Mouse (Mus musculus): Measurements from ENCODE around the gene Cerk. TPM values are rescaled to one million over a fixed set of nuclear protein-coding genes. Genes with fewer than 3 reads are reported as not detected.

The Cerk gene
- polyA plus RNA-seq, 1 experiment from 2014 or later = 16.1 TPM

DNA sequence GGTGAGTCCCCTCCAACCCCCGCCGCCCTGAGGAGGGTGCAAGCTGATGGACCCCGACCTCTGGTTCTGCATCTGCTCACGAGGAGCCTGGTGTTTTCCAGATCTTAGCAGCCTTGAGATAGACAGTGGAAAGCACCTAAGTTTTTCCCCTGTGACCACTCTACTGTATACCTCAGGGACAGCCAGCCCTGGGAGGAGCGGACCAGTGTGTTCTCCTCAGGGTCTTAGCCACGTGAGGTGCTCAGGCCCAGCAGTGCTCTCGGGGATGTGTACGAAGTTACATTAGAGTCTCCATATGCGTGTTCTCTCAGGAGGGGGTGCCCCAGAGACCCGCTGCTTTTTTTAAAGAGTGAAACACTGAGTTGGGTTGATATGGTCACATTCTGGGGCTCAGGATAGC, 55.3 kb downstream of the Cerk start:
- H3K4me1 ChIP-seq (ENCODE audit: control insufficient read depth, insufficient read depth, low read length) = no peaks in the 10 kb centered on the region
- H3K36me3 ChIP-seq (ENCODE audit: control insufficient read depth, insufficient read depth, low read length) = peaks cover 72% of the 10 kb centered on the region
- H3K9ac ChIP-seq (ENCODE audit: low read depth, low read length) = no peak overlapping the region
- H3K27me3 ChIP-seq (replicated peaks; ENCODE audit: control insufficient read depth, insufficient read depth, low read length) = no peaks in the 10 kb centered on the region
- WGBS = 91% methylated on average over 10 of the region's 10 CpGs
- H3K9me3 ChIP-seq (ENCODE audit: control insufficient read depth, low read length) = no peaks in the 10 kb centered on the region
- H3K4me2 ChIP-seq (ENCODE audit: low read depth, low read length) = no peak overlapping the region
- no peak overlapping the region for H3K27ac ChIP-seq (replicated peaks; ENCODE audit: low read depth, low read length)
- DNase-seq (ENCODE audit: low spot score) (no peak), ATAC-seq (ENCODE audit: low read depth) (no peak)
- no peak overlapping the region for H3K4me3 ChIP-seq (ENCODE audit: low read depth, low read length)

DNA sequence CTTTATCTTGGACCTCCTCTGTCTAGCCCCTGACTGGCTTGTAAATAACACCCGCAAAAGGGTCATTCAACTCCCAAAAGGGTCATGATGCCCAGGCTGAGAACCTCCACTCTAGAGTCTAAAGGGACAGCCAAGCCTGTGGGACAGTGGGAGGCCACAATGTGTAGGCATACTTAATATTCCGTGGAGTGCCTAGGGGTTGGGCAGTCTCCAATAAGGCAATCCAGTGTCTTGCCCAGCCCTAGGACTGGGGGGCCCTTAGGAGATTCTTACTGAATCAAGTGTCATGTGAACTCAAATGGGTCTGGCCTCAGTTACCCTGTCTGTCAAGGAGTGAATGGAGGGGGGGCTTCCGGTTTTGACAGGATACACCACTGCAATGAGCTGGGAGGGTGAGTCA, 56.9 kb downstream of the Cerk start:
- H3K36me3 ChIP-seq (ENCODE audit: control insufficient read depth, insufficient read depth, low read length) = peaks cover 73% of the 10 kb centered on the region
- no peak overlapping the region for H3K4me3 ChIP-seq (ENCODE audit: low read depth, low read length)
- WGBS = 90% methylated on average over 3 of the region's 3 CpGs

DNA sequence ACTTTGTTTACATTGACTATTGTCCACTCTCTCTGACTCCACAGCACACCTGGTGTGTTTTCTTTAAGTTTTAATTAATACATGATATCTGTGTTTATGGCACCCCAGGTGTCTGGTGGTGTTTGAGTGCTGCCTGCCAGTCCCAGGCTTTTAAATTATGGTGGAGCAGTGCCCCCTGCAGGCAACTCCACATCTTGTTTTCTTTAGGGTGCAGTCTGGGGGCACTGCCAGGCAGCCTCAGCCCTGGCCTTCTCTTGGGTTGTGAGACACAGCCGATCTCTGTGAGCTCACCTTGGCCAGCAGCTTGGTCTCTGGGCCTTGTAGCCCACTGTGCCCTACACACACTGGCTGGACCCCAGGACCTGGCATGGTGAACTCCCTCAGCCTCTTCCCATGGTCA, 61.6 kb downstream of the Cerk start:
- WGBS = 45% methylated on average over 1 of the region's 1 CpGs
- no peaks in the 10 kb centered on the region for H3K9me3 ChIP-seq (ENCODE audit: control insufficient read depth, low read length)
- no peak overlapping the region for H3K4me3 ChIP-seq (ENCODE audit: low read depth, low read length)
- no peak overlapping the region for H3K9ac ChIP-seq (ENCODE audit: low read depth, low read length)
- ATAC-seq (ENCODE audit: low read depth) (peak; percentile 70), DNase-seq (ENCODE audit: low spot score) (peak; percentile 64)
- no peak overlapping the region for H3K27ac ChIP-seq (replicated peaks; ENCODE audit: low read depth, low read length)
- H3K4me2 ChIP-seq (ENCODE audit: low read depth, low read length) = no peak overlapping the region
- no peaks in the 10 kb centered on the region for H3K4me1 ChIP-seq (ENCODE audit: control insufficient read depth, insufficient read depth, low read length)
- no peaks in the 10 kb centered on the region for H3K27me3 ChIP-seq (replicated peaks; ENCODE audit: control insufficient read depth, insufficient read depth, low read length)
- peaks cover 67% of the 10 kb centered on the region for H3K36me3 ChIP-seq (ENCODE audit: control insufficient read depth, insufficient read depth, low read length)

More for the DNA sequence above, 56.9 kb downstream of the Cerk start:
- Histone ChIP-seq H3K4me1 (ENCODE audit: control insufficient read depth, insufficient read depth, low read length) (no peaks in the 10 kb centered on the region), H3K27me3 (replicated peaks; ENCODE audit: control insufficient read depth, insufficient read depth, low read length) (no peaks in the 10 kb centered on the region), H3K4me2 (ENCODE audit: low read depth, low read length) (no peak overlapping the region), H3K27ac (replicated peaks; ENCODE audit: low read depth, low read length) (no peak overlapping the region), H3K9ac (ENCODE audit: low read depth, low read length) (no peak overlapping the region), H3K9me3 (ENCODE audit: control insufficient read depth, low read length) (no peaks in the 10 kb centered on the region)
- no peak for ATAC-seq (ENCODE audit: low read depth)
- DNase-seq (ENCODE audit: low spot score) = no peak

DNA sequence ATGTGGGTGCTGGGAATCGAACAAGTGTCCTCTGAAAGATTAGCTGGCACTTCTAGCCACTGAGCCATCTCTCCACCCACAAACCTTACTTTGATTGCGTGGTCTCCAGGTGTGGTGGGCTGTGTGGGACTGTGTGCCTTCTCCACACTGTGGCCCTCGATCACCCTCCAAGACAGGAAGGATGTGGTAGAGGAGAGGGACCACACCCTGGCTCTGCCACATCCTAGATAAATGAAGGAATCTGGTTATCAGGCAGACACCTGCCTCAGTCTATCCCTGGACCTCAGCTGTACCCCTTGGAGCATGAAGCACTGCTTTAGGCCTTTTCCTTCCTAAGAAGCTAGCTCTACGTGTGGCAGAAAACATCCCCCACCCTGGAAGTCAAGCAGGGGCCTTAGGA, 62.5 kb downstream of the Cerk start:
- H3K27me3 ChIP-seq (replicated peaks; ENCODE audit: control insufficient read depth, insufficient read depth, low read length) = no peaks in the 10 kb centered on the region
- no peaks in the 10 kb centered on the region for H3K9me3 ChIP-seq (ENCODE audit: control insufficient read depth, low read length)
- no peaks in the 10 kb centered on the region for H3K4me1 ChIP-seq (ENCODE audit: control insufficient read depth, insufficient read depth, low read length)
- H3K4me3 ChIP-seq (ENCODE audit: low read depth, low read length) = no peak overlapping the region
- H3K36me3 ChIP-seq (ENCODE audit: control insufficient read depth, insufficient read depth, low read length) = peaks cover 59% of the 10 kb centered on the region
- H3K9ac ChIP-seq (ENCODE audit: low read depth, low read length) = no peak overlapping the region
- no peak for ATAC-seq (ENCODE audit: low read depth)
- DNase-seq (ENCODE audit: low spot score) = no peak
- H3K4me2 ChIP-seq (ENCODE audit: low read depth, low read length) = no peak overlapping the region
- 85% methylated on average over 4 of the region's 4 CpGs for whole genome bisulfite sequencing
- no peak overlapping the region for H3K27ac ChIP-seq (replicated peaks; ENCODE audit: low read depth, low read length)

DNA sequence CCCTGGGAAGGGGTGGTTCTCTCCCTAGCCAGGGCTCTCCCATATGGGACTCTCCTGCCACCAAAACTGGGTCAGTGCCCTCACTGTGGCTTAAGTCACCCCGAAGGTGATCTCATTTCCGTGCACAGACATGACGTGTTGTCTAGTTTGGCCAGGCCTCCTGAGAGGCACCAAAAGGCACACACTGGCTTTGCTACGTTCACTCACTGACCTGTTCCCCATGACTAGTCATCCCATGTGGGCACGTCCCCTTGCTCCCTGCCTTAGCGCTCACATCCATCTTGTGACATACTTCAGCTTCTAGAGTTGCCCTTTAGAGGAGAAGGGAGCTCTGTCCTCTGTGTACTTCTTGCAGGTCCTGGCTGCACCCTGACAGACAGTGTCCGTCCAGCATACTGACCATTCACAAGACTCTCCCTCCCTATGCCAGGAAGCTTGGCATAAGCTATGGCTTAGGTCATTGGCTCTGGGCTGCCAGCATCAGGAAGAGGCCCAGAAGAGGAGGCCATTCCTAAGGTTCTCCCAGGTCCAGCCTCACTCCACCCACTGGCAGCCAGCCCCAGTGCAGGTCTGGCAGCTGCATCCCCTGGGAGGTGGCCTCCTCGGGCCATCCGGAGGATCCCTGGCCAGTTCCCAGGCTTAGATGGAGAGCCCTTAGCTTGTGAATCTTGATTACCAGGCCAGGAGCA, 63.5 kb downstream of the Cerk start:
- Histone ChIP-seq H3K36me3 (ENCODE audit: control insufficient read depth, insufficient read depth, low read length) (peaks cover 50% of the 10 kb centered on the region), H3K27me3 (replicated peaks; ENCODE audit: control insufficient read depth, insufficient read depth, low read length) (no peaks in the 10 kb centered on the region), H3K4me3 (ENCODE audit: low read depth, low read length) (no peak overlapping the region), H3K27ac (replicated peaks; ENCODE audit: low read depth, low read length) (no peak overlapping the region), H3K4me1 (ENCODE audit: control insufficient read depth, insufficient read depth, low read length) (no peaks in the 10 kb centered on the region), H3K9ac (ENCODE audit: low read depth, low read length) (no peak overlapping the region), H3K4me2 (ENCODE audit: low read depth, low read length) (no peak overlapping the region), H3K9me3 (ENCODE audit: control insufficient read depth, low read length) (no peaks in the 10 kb centered on the region)
- 94% methylated on average over 9 of the region's 9 CpGs for WGBS
- DNase-seq (ENCODE audit: low spot score) (no peak), ATAC-seq (ENCODE audit: low read depth) (no peak)

DNA sequence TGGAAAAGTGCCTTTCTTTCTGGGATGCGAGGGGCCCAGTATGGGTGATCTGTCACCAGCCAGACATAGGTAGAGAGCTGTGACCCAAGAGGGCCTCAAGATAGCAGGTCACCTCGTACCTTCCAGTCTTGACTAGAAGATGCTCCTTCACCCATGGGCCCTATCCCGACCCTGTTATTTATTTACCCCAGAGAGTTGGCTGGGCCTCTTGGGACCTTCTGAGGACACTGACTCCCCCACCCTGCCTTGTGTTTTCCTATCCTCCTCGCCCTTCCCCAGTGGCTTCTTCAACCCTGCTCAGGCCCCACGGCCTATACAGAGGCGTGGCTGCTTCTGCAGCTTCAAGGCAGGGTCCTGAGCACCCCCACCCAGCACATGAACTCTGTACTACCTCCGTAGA, 66.8 kb downstream of the Cerk start:
- H3K4me1 ChIP-seq (ENCODE audit: control insufficient read depth, insufficient read depth, low read length) = no peaks in the 10 kb centered on the region
- no peaks in the 10 kb centered on the region for H3K9me3 ChIP-seq (ENCODE audit: control insufficient read depth, low read length)
- H3K27me3 ChIP-seq (replicated peaks; ENCODE audit: control insufficient read depth, insufficient read depth, low read length) = no peaks in the 10 kb centered on the region
- H3K4me2 ChIP-seq (ENCODE audit: low read depth, low read length) = no peak overlapping the region
- no peak for ATAC-seq (ENCODE audit: low read depth)
- H3K36me3 ChIP-seq (ENCODE audit: control insufficient read depth, insufficient read depth, low read length) = peaks cover 38% of the 10 kb centered on the region
- no peak overlapping the region for H3K27ac ChIP-seq (replicated peaks; ENCODE audit: low read depth, low read length)
- no peak overlapping the region for H3K9ac ChIP-seq (ENCODE audit: low read depth, low read length)
- H3K4me3 ChIP-seq (ENCODE audit: low read depth, low read length) = no peak overlapping the region
- 93% methylated on average over 6 of the region's 7 CpGs for WGBS
- no peak for DNase-seq (ENCODE audit: low spot score)

DNA sequence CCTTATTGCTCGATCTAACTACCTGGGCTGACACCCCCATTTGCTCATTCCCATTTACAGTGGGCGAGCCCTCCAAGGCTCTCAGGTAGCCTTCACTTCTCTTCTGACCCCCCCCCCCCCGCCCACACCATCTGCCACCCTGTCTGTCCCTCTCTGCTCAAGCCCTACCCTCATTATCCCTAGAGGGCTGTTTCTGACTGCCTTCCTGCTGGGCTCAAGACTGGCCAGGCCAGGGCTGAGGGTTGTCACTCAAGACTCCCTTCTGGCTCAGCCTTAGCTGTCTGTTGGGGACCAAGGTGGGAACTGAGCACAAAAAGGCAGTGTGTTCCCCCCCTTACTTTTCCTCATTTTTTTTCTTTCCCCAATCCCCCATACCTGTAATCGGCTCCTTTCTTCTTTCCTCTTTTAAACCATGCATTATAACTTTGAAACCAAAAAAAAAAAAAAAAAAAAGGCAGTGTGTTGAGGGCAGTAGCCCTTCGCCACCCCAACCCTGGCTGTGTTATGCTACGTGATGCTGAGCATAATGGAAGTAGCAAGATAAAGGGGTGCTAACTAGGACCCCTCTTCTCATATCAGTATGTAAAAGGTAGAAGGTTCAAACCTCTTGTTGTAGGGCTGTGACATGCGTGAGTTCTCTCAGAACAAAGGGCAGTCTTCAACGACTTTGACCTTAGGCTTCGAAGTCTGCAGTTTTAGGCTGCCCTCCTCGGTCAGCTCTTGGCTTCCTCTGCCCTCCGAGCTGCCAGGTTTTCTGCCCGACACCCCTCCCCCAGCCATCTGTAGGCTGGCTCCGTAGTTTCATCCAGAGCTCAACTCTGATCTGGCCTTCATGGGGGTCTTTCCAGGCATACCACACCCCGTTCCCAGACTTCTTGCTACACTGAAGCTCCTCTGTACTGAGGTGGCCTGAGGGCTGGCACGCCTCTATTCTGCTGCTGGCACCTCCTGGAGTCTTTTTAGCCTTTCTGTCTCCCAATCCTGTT, 68.5 kb downstream of the Cerk start:
- no peak for DNase-seq (ENCODE audit: low spot score)
- Histone ChIP-seq H3K9ac (ENCODE audit: low read depth, low read length) (no peak overlapping the region), H3K27ac (replicated peaks; ENCODE audit: low read depth, low read length) (no peak overlapping the region), H3K9me3 (ENCODE audit: control insufficient read depth, low read length) (no peaks in the 10 kb centered on the region), H3K27me3 (replicated peaks; ENCODE audit: control insufficient read depth, insufficient read depth, low read length) (no peaks in the 10 kb centered on the region), H3K4me1 (ENCODE audit: control insufficient read depth, insufficient read depth, low read length) (peaks cover 11% of the 10 kb centered on the region), H3K36me3 (ENCODE audit: control insufficient read depth, insufficient read depth, low read length) (peaks cover 27% of the 10 kb centered on the region; the same call in 1 of the 2 replicates), H3K4me2 (ENCODE audit: low read depth, low read length) (no peak overlapping the region), H3K4me3 (ENCODE audit: low read depth, low read length) (no peak overlapping the region)
- ATAC-seq (ENCODE audit: low read depth) = no peak; the same call in 1 of the 2 replicates
- WGBS = 55% methylated on average over 15 of the region's 15 CpGs

DNA sequence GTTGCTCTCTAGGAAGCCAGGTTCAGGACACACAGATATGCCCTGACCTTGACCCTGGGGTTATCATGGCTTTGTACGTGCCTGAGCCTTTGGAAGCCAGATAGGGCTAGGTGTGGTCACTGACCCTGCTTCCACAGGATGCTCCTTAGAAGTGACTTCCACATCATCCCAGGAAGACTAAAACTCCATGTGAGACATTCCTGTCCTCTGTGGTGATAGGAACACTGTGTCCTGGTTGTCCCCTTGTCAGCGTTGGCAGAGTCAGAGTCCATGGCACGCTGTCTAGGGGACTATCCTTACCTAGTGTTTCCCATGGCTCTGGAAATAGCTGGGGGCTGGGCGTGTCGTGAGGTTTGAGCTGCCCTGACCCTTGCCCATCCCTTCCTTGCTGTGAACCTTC, 69.5 kb downstream of the Cerk start:
- DNase-seq (ENCODE audit: low spot score) = no peak
- peaks cover 13% of the 10 kb centered on the region for H3K4me1 ChIP-seq (ENCODE audit: control insufficient read depth, insufficient read depth, low read length)
- no peak overlapping the region for H3K4me2 ChIP-seq (ENCODE audit: low read depth, low read length)
- 59% methylated on average over 5 of the region's 5 CpGs for WGBS
- peaks cover 18% of the 10 kb centered on the region; the same call in 1 of the 2 replicates for H3K36me3 ChIP-seq (ENCODE audit: control insufficient read depth, insufficient read depth, low read length)
- H3K9ac ChIP-seq (ENCODE audit: low read depth, low read length) = no peak overlapping the region
- H3K9me3 ChIP-seq (ENCODE audit: control insufficient read depth, low read length) = no peaks in the 10 kb centered on the region
- H3K4me3 ChIP-seq (ENCODE audit: low read depth, low read length) = no peak overlapping the region
- no peaks in the 10 kb centered on the region for H3K27me3 ChIP-seq (replicated peaks; ENCODE audit: control insufficient read depth, insufficient read depth, low read length)
- H3K27ac ChIP-seq (replicated peaks; ENCODE audit: low read depth, low read length) = no peak overlapping the region
- ATAC-seq (ENCODE audit: low read depth) = no peak

Measured in embryonic facial prominence, embryonic 14.5 days (tissue).